Mouse (Mus musculus) 3T3-L1 (cell line): ENCODE measurements around the gene Olfr73.
"Not testable (repeated sequence)": the region's sequence is repeated elsewhere in the genome, so short reads cannot be mapped to it uniquely, and the experiment has no call there.

Source experiments
- DNase-seq: peaks from one replicate; pipeline ENCODE4 v3.0.0-alpha.2; 2015; ENCODE audit warnings: low read depth, low spot score

The Olfr73 gene

GRCm38 (mm10) chr2:88037599-88037998, at the start of gene Olfr73:
TSS of gene Olfr73 (minus strand) at chr2:88037699.
- no peak for DNase-seq

- no peak for DNase-seq
Measured at GRCm38 (mm10) chr2:88071730-88072129, 34.2 kb upstream of the Olfr73 start, which contains the start of gene Olfr1163. TSS of gene Olfr1163 (minus strand) at chr2:88071830.

DNA sequence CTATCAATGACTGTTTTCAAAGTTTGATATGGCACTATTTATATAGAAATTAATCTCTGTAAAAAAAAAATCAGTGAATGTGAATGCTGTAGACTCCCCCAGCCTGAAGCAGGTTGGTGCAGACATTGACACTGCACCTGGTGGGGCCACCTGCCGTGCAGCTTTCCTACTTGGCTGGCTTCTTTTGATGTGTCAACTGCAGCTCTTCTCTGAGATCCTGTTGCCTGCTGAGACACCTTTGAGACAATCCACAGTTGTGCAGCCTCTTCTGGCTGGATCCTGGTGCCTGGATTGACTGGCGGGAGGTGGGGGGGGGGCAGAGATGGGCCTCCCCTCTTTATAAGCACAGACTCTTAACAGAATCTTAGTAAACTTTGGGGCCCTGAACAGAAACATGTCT, 26.1 kb upstream of the Olfr73 start:
- no peak for DNase-seq

GRCm38 (mm10) chr2:88051029-88051428, 13.5 kb upstream of the Olfr73 start, which contains the start of gene Olfr1162:
TSS of gene Olfr1162 (minus strand) at chr2:88051129.
- DNase-seq = no peak

DNA sequence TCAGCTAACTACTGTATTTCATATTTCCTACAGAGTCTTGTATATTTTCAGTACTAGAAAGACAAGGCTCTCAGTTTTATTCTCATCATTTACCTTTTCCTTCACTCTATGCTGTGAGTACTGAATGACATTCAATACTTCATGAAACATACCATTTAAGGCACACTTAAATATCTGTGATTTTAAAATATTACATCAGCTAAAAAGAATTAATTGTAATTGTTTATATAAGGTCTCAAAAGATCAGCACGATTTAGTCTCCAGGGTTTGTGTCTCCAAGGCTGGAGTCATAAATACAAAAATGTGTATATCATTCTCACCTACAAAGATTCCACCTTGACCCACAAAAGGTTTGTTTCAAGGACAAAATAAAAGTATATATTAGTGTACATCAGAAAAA, 15.0 kb downstream of the Olfr73 start, which contains the start of gene Olfr1161:
Gene Olfr1161, plus strand, starts transcription at position 301 of the 400 bp plus-strand sequence.
- not testable (repeated sequence) for DNase-seq

DNA sequence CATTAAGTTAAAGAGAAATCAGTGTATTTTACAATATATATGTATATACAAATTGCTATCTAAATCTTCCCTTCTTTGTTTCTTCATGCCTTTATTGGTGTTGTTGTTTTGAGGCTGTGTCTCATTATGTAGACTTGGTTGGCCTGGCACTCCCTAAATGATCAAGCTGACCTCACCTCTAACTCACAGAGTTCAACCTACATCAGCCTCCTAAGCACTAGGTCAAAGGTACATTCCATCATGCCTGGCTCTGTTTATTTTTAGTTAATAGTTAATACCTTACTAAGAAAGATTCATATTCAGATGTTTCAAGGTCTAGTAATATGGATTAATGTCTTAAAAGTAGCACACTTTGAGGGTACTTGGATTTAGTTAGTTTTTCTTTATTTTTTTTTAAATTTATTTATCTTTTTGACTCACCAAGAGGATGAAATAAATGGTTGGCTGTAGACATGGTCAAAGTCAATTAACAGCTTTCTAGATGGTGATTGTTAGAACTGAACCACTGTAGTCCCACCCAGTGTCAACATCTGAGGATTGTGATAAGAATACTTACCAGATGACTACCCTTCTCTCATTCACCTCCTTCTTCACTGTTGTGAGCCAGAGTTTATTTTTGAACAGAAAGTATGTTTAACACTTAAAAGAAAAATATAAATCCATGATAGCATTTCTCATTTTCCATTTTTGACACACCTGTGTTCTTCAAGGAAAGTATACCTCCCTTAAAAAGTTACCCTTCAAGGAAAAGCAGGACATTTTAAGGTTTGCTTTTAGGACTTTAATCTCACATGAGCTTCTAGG, 29.8 kb downstream of the Olfr73 start, which contains the start of gene Olfr1160:
Gene Olfr1160, minus strand, starts transcription at position 754 of the 804 bp plus-strand sequence.
- no peak for DNase-seq

- no peak for DNase-seq
Measured at GRCm38 (mm10) chr2:87989813-87990212, 47.7 kb downstream of the Olfr73 start, which contains the start of gene Olfr1158. TSS of gene Olfr1158 (plus strand) at chr2:87990113.
